Mouse (Mus musculus) c-Kit-positive CD71-positive TER-119-positive erythroid progenitor cells, embryonic 14.5 days (primary cell): ENCODE data around the gene Rab11fip3.

Source experiments
- DNase-seq: peaks from one replicate; pipeline ENCODE4 v3.0.0-alpha.2; 2013; ENCODE audit warnings: low spot score

Gene Rab11fip3

DNA sequence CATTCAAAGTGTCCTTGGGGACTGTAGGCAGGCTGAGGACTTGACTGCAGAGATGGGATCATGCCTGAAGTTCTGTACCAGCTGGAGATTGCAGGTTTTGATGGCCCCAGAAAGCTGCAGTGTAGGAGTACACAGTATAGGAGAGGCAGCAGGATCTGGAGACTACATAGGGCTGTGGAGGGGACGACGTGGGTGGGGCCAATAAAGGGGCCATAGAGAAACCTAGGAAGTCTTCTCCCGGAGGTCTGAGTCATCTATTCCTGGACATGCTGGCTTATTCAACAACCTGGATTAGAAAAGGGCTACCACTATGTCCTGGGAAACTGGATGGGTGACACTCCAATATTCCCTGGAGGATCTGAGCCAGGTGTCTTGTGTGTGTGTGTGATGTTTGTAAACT is 113.6 kb downstream of the Rab11fip3 start:
- DNase-seq = no peak

DNA sequence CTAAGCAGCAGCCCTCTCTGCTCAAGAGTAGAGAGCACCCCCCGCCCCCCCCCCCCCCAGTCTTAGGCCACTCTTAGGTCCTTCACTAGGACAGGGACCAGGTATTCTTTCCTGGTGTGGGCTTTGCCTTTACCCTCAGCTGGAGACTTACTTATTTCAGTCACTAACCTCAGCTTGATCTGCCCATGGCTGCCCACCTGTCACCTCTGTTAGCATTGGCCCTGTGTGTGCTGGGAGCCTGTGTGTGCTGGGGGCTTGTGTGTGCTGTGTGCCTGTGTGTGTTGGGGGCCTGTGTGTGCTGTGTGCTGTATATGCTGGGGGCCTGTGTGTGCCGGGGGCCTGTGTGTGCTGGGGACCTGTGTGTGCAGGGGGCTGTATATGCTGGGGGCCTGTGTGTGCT is 114.7 kb downstream of the Rab11fip3 start:
- no peak for DNase-seq

DNA sequence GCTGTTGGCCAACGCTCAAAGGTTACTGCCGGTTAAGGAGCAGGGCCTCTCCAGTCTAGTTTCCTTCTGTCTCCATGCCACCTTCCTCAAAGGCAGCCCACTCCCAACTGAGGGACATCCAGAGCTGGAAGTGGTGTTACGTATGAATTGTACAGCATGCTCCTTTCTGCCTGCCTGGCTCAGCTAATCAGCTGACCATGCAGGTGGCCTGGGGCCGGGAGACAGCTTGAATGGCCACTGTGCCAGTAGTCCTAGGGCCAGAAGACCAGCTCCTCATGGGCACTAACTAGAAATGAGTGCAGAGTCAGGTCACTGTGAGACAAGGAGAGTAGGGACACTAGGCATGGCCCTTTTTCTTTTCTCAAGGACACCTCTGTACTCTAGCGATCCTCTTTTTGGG is 116.2 kb downstream of the Rab11fip3 start:
- no peak for DNase-seq

DNA sequence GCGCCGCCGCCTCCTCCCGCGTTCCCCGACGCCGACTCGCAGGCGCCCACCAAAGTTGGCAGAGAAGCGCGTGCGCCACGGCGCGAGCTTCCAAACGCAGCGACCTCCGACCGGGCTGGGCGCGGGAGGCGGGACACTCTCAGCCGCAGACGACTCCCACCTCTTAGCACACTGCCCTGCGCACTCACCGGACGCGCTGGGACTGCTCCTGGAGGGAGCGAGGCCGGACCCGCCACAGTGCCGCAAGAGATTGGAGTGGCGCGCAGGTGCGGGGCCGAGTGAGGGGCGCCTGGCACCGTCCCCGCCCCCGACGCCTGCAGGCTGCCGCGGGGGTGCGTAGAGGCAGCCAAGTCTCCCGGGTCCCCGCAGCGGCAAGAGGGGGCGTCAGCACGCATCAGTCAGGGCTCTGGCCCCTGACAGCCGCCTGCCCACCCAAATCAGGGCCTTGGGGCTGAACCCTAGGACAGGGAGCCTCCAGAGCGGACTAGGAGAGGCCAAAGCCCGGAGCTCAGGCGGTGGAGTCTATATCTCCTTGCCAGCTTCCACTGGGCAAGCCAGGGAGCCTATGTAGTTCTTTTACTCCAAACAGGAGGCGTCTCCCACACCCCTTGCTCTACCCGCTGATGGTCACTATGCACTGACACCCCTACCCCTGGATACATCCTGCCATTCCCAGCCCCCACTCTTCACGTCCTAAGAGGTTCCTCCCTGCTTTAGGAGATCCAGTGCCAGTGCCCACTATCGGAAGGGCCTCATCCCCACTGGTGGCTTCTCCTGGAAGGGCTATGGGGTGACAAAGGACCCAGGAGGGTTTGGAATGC is 117.3 kb downstream of the Rab11fip3 start, which contains the start of gene A930017K11Rik:
TSS of gene A930017K11Rik (minus strand) at position 763 of the 821 bp plus-strand sequence.
- DNase-seq = no peak

DNA sequence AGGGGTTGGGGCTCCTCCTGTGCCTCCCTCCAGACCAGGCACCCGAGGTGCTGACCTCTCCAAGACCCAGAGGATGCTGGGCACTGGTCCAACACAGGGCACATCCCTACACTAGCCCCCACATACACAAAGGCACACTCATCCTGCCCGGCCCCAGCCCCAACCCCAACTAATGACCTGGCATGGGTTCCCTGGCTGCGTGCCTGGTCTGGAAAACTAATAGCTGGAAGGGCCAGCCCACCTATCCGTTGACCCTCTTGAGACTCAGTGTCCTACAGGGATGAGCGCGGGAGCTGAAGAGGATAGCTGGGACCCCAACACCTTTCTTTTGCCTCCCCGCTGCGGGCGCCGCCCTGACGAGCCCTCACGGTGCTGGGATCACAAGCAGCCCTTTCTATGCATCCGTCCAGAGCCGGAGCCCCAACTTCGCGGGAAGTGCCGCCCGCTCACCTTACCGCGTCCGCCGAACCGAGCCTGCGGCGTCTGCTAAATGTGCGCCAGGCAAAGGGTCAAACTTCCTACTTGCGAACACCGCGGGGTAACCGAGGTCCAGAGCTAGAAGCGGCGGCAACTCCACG is 118.0 kb downstream of the Rab11fip3 start:
- DNase-seq = no peak

DNA sequence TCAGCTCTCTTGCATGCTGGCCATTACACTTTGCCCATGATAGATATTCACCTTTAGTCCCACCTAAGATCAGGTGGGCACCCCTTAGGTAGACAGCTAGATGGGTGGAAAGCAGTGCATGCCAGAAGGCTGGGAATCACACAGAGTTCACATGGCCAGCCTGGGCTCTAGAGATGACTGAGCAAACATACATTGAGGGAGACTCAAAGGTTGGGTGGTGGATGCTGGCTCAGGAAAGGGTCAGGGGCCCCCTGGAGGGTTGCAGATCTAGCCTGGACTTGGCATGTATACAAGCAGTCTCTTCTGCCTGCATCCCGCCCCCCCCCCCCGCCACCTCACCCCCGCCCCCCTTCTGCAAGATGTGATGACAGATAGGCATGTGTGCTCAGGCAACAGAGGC is 118.6 kb downstream of the Rab11fip3 start:
- no peak for DNase-seq

DNA sequence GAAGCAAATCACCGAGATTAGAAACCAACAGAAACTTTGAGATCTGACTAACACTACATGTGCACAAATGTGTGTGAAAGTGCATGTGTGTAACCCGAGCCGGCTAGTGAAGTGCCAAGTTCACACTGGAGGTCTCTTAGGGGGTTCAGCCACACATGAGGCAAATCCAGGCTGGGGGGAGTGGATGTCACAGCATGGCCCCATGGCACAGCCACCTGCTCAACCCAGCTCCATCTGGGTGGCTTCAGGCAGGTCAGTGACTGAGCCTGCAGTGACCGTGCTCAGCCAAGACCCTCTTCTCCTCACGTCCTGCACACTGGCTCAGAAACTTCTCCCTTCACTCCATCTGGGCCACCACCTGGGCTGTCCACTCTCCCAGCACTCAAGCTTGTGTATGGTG is 119.4 kb downstream of the Rab11fip3 start:
- no peak for DNase-seq

DNA sequence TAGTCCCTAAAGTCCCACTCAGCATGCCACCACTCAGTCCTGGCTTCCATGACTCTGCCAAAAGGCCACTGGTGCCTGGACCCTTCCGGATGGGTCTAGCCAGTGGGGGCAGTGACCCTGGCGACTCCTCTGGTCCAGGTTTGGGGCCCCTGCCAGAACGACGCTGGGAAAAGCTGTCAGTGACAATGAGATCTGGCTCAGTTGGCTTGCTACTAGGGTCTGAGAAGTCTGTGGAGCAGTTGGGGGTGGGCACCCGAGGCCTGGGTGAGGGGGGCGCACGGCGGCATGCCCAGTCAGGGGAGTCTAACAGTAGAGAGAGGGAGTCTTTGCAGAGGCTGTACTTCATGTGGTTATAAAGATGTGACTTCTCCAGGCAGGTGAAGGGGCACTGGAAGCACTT is 121.3 kb downstream of the Rab11fip3 start:
- DNase-seq = no peak

DNA sequence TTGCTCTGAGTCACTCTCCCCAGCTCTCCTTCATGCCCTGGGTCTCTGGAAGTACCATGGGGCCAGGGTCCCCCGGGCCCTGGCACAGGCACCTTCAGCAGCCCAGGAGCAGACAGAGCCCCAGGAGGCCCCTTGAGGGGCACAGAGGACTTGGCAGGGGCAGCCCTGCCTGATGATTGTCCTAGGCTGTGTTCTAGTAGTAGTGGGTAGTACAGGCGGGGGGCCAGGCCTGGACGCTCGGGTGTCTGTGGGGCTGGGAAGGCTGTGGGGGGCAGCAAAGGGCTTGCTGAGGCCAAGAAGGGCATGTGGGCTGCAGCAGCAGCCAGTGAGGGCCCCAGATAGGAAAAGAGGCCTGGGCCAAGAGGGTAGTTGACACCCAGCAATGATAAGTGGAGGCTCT is 121.8 kb downstream of the Rab11fip3 start:
- DNase-seq = no peak

DNA sequence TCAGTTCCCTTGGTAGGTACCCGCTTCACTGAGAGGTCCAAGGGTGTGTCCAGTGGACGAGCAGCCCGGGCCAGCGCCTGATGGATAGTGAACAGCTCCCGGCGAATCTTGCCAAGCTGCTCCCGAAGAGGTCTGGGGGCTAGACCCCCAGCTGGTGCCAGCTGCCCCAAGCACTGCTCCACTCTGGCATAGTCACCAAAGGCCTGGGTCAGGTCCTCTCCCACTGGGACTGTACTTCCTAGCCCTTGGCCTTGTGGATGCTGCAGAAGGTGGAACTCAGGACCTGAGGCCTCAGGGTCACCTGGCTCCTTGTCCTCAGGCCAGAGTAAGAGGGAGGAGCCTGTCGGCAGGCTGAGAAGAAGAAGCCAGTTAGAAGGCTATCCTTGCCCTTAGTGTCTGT is 122.5 kb downstream of the Rab11fip3 start:
- DNase-seq = no peak

DNA sequence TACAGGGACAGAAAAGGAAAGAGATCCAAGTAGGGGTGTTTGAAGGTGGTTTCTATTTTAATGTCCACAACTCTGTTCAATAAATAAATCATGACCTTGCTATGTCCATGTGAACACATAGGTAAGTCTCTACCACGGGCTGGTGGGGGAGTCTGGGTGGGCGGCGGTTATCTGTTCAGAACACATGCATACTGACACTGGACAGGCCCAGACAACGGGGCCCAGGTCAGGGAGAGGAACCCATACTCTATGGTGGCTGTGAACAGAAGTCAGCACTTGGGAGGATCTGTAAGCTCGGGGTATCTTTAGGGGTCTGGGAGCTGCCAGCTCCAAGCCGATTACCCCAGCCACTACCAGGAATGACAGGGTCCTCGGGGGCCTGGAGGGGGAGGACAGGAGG is 123.0 kb downstream of the Rab11fip3 start:
- DNase-seq = no peak

DNA sequence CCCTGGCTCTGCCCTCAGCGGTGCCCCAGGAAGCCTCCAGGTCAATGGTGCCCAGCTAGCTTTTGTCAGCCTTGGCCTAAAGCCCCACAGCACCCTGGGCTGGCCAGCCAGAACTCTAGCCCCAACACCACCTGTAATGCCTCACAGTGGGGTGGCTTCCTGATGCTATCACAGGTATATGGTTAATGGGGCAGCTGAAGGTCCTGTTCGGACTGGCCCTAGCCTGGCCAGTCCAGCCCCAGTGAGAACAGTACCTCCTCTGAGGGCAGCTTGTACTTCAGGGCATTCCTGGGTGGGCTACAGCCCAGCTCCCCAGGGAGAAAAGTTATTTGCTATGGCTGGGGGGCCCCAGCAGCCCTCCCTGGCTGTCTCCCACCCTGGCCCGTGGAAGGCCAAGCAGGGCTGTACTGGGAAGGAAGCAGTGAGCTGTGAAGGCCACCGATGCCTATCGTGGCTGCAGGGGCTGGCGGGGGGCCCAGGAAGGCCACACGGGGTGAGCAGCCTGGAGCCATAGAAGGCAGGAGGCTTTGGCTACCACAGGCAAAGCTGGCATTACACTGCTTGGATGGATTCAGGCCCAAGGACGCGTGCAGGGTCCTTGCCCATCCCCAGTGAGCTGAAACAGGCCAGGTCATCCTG is 123.7 kb downstream of the Rab11fip3 start:
- DNase-seq = no peak

DNA sequence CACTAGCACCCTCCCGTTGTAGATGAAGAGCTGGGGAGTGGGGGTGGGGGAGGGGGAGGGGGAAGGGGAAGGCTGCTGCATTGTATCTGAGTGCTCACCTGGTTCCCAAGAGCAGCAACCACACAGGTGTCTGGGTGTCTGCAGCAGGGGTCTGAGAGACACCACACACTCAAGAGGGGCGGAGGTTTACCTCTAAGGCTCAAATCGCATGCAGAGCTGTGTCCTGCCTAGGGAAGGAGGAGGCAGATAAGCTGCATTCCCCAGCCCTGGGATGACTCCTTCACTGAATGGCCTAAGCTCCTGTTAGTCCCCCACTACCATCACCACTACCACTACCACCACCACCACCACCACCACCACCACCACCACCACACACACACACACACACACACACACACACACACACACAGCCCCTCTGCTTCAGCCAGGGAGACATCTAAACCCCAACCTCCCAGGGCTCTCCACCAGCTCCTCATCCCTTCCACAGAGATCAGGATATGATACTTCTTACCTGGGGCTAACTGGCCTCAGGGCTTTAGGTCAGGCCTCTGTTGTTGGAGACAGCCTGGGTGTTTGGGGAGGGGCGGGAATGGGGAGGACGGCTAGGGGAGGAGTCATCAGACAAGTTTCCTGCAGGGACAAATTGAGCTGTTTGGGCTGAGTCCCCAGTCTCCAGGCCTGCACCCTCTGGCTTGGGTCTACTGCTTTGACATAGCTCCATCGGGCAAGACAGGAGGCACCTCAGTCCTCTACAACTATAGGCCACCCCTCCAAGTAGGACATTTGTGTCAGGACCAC is 124.8 kb downstream of the Rab11fip3 start, which contains the start of the genes Pigq and Nhlrc4:
TSS of gene Pigq (minus strand) at position 571 of the 798 bp plus-strand sequence.
TSS of gene Nhlrc4 (minus strand) at position 596 of the 798 bp plus-strand sequence.
- DNase-seq = no peak

DNA sequence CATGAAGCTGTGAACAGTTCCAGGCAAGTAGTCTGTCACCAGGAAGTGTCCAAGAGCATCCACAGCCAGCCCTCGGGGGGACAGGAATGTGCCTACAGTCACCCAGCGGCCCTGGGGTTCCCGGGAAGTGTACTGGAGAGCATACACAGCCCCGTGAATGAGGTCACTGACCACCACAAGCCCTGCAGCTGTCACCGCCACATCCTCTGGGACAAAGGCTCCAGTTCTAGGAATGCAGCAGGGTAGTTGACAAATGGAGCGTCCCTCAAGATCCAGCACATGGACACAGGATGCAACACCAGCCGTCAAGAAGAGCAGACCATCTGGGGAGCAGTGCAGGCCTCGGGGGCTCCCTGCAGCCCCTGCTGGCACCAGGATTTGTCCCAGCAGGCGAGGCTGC is 125.6 kb downstream of the Rab11fip3 start:
- DNase-seq = no peak

DNA sequence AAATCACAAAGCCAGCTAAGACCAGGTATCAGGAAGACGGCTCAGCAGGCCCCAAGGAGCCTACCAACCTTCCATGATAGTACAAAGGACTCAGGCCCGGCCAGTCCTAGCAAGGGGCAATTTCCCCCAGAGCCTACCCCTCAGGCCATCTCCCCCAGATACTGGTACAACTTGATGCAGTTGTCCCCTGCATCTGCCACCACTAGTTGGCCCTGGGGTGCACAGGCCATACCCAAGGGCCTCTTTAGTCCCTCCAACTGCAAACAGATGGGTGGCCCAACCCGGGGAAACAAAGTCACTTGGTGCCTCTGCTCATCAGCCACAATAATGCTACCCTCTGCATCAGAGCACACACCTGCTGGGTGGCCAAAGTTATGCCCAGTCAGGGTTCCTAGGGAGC is 126.1 kb downstream of the Rab11fip3 start:
- DNase-seq = no peak

DNA sequence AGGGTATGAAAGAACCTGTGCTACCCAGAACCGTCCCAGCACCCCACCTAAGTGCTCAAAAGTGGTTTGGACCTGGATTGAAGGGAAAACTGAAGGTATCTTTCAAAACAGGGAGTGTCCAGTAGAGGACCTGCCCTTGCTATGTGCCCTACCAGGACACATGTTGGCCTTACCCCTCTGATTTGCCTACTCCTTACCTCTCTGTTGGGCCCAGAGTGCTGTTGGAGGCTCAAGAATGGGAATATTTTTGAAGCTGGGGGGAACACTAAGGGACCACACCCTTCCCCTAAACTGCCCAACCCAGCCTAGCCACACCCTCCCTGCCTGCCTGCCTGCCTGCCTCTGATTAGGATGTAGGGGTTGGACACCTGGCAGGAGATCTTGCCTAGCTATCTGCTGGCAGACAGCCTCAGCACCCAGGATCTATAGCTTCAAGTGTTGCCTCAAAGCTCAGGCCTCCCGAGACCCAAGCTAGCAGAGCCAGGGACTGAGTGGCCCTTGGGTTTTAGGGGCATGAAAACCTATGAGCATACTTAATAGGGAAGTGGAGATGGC is 126.7 kb downstream of the Rab11fip3 start:
- DNase-seq = peak; percentile 91

DNA sequence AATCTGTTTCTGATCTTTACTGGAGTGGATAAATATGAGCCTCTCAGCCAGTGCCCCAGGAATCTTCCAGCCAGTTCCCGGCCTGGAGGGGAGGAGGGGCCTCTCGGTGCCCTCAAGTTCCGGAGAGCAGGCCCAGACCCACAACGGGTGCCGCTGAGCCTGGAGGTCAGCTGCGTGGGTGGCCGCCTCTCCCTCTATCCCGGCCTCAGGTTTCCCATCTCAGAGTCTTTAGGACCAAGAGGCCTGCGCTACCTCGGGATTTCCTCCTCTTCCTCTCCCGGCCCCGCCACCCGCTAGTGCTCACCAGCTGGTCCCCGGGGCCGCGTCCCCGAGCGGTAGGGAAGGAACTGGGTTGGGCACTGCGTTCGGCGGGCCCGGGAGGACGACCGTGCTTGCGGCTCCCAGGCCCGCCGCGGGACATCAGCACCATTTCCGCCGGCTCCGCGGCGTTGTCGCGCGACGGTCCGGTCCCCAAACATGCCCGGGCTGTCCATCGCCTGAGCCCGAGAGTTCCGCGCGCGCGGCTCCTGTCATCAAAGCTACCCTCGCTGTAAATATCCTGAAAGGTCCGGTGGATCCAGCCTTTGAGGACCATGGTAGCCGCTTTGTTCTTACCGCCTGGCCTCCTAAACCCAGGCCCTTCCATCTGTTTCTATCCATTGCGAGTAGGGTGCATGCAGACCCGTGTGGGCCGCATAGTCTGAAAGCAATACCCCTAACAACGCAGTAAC is 127.7 kb downstream of the Rab11fip3 start:
- DNase-seq = no peak
